ENCODE assay signal across 22 mouse cellular contexts in genomic region chr6:33721166-33721565, GRCm38 (mm10).
DNase-seq lines count a peak whose midpoint lies in the region; ATAC-seq and TF ChIP-seq lines count a peak whose summit lies in the region.
"Had no signal": no experiment of that assay in that cellular context is flagged by ENCODE, and none has a peak within 500 bp of the region (broad histone marks: within the 10 kb centered on the region; RNA-seq: fewer than 3 reads in every experiment).

No protein-coding gene starts in this region.

- no peak for ATAC-seq in megakaryocyte-erythroid progenitor cell, adult 5-6 weeks (replicated peaks; ENCODE audit: low FRiP score, low TSS enrichment, poor library complexity, severe bottlenecking)
- ATAC-seq: forebrain, embryonic 16.5 days; intestine, embryonic 15.5 days had no signal

- TF ChIP-seq CTCF in embryonic fibroblast, embryonic 13.5 days (IDR thresholded peaks at IDR 0.05; ENCODE audit: borderline replicate concordance, insufficient read depth, low read length) = no peak

- H3K27ac ChIP-seq in embryonic fibroblast, embryonic 13.5 days (ENCODE audit: insufficient read depth, low read length) = peak overlapping the region; percentile 42
- H3K27ac ChIP-seq: intestine, embryonic 15.5 days; macrophage; midbrain, embryonic 12.5 days; stomach, postnatal 0 days had no signal

- TF ChIP-seq POLR2A in embryonic fibroblast, embryonic 13.5 days (IDR thresholded peaks at IDR 0.05; ENCODE audit: low read depth, low read length) = no peak

- H3K4me3 ChIP-seq in embryonic fibroblast, embryonic 13.5 days (ENCODE audit: insufficient read depth, low read length) = no peak overlapping the region
- H3K4me3 ChIP-seq: erythroblast, embryonic 14.5 days; heart, embryonic 12.5 days; intestine, embryonic 15.5 days; midbrain, embryonic 12.5 days; neural tube, embryonic 13.5 days had no signal

- intact Hi-C loops in heart, postnatal 14 days (cut with DNase I) = no loop called here

- DNase-seq in embryo, embryonic 10 days (ENCODE audit: low spot score) = peak; percentile 21
- DNase-seq in embryo, embryonic 9.5 days (ENCODE audit: extremely low spot score) = no peak
- DNase-seq in heart, postnatal 4 days = peak; percentile 4
- DNase-seq in heart, postnatal 14 days = no peak
- peak; percentile 43 for DNase-seq in MN1 (ENCODE audit: low spot score)
- no peak for DNase-seq in thymus, adult 18-20 months
- DNase-seq: adrenal gland, adult 8-10 months; cerebellum, adult 9-10 months; kidney, adult 9 months; kidney, postnatal 4 days; lung, adult 2 months; right cerebral cortex, adult 18-20 months had no signal

- peaks cover 4% of the 10 kb centered on the region for H3K4me1 ChIP-seq in embryonic fibroblast, embryonic 13.5 days (ENCODE audit: control insufficient read depth, insufficient read depth, low read length)
- H3K4me1 ChIP-seq: intestine, embryonic 15.5 days; midbrain, embryonic 12.5 days had no signal

Comparison
In these comparisons a context has a peak if more than half of its experiments do, and no peak if none do; other contexts are left out.
1. DNase-seq: peak in embryo, embryonic 10 days (single experiment), heart, postnatal 4 days (single experiment) and MN1 (single experiment); none in embryo, embryonic 9.5 days (single experiment), heart, postnatal 14 days (0 of 2) and thymus, adult 18-20 months (0 of 2).